Mouse (Mus musculus): ENCODE results near the gene Pitpnm1.

DNA sequence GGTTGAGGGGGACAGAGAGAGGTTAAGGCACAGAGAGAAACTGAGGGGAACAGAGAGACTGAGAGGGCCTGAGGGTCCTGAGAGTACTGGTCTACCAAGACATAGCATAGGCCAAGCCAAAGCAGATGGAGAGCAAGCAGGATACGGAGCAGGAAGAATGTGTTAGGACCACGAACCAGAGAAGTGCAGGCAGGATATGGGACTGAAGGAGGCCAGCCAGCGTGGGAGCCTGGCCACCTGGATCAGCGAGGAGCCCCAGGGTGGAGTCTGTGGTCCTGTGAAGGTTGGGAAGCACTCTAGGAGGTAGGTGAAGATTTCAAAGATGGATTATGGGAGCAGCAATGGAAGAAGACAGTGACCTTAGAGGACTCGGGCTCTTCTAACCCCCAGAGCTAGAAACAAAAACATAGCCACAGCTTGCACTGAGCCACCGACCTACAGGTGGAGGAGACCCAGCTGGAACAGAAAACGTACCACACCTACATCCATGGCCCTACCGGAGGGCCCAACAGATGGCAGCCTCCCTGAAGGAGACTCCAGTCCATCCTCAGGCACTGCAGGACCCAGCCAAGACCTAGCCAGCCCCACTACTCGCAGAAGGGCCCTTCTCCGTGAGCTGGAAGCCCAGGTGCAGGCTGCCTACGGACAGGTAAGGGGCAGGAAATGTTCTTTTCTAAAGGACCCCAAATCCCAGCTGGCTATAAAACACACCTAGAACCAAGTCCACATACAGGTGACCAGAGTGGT, 17.4 kb upstream of the Pitpnm1 start:
- TF ChIP-seq ZNF384 (IDR thresholded peaks at IDR 0.05; ENCODE audit: low read depth, low read length) (no peak), POLR2A (IDR thresholded peaks at IDR 0.05; ENCODE audit: low read depth, low read length) (no peak), RAD21 (IDR thresholded peaks at IDR 0.05; ENCODE audit: low read depth, low read length) (no peak), CTCF (conservative IDR thresholded peaks at IDR 0.05 in 1 of 2, IDR thresholded peaks at IDR 0.05 in 1 of 2; ENCODE audit: low read depth in 2 of 2, low read length in 2 of 2) (no peak), MAFK (IDR thresholded peaks at IDR 0.05; ENCODE audit: insufficient replicate concordance, low read length) (no peak), JUND (conservative IDR thresholded peaks at IDR 0.05; ENCODE audit: low read depth, low read length) (no peak), GABPA (IDR thresholded peaks at IDR 0.05; ENCODE audit: insufficient replicate concordance, low read depth, low read length) (no peak), EP300 (IDR thresholded peaks at IDR 0.05; ENCODE audit: low read length) (no peak), PAX5 (IDR thresholded peaks at IDR 0.05; ENCODE audit: low read length) (no peak), BHLHE40 (IDR thresholded peaks at IDR 0.05; ENCODE audit: low read depth, low read length) (no peak), CHD1 (IDR thresholded peaks at IDR 0.05; ENCODE audit: low read depth, low read length) (no peak), E2F4 (IDR thresholded peaks at IDR 0.05; ENCODE audit: insufficient replicate concordance, low read depth, low read length) (no peak), MEF2A (IDR thresholded peaks at IDR 0.05; ENCODE audit: borderline replicate concordance, low read depth, low read length) (no peak)
